Mouse (Mus musculus) ES-E14 (cell line): ENCODE results near the gene Nptxr. TPM values are rescaled to one million over a fixed set of nuclear protein-coding genes. Genes with fewer than 3 reads are reported as not detected.

Source experiments
- DNase-seq: peaks from one replicate; pipeline ENCODE4 v3.0.0-alpha.2; 2013; ENCODE audit warnings: low read depth, low spot score
- H3K27ac ChIP-seq: 2 replicates; pipeline ENCODE4 v1.5.1; 2012; ENCODE audit warnings: low read depth, mild to moderate bottlenecking, low read length, moderate library complexity, mixed read lengths; ENCODE audit not compliant: poor library complexity, insufficient read depth, severe bottlenecking
- H3K36me3 ChIP-seq: 2 replicates; pipeline ENCODE4 v1.6.1; 2012; ENCODE audit warnings: mild to moderate bottlenecking, low read length, moderate library complexity, mixed read lengths; ENCODE audit not compliant: control insufficient read depth, poor library complexity, insufficient read depth, severe bottlenecking
- H3K4me1 ChIP-seq, 2 experiments: fragments of 150-350 bp in 1 of 2; sonication (generic) in 1 of 2; 2 replicates each; pipeline ENCODE4 v1.6.1; 2012; ENCODE audit warnings: low read length in 2 of 2, mild to moderate bottlenecking in 1 of 2, mixed read lengths in 1 of 2; ENCODE audit not compliant: control insufficient read depth in 2 of 2, insufficient read depth in 2 of 2, poor library complexity in 1 of 2
- H3K4me3 ChIP-seq, 2 experiments: fragments of 150-350 bp in 1 of 2; sonication (generic) in 1 of 2; 2 replicates each; pipeline ENCODE4 v1.5.1; 2012; ENCODE audit warnings: low read length in 2 of 2, low read depth in 1 of 2, mild to moderate bottlenecking in 1 of 2, mixed read lengths in 1 of 2; ENCODE audit not compliant: insufficient read depth in 1 of 2, poor library complexity in 1 of 2, severe bottlenecking in 1 of 2
- H3K9ac ChIP-seq: 2 replicates; pipeline ENCODE4 v1.6.1; 2012; ENCODE audit warnings: low read depth, mild to moderate bottlenecking, low read length, mixed read lengths; ENCODE audit not compliant: poor library complexity, insufficient read depth, severe bottlenecking
- H3K9me3 ChIP-seq: fragments of 150-350 bp; sonication (generic); 2 replicates; pipeline ENCODE4 v1.6.1; 2012; ENCODE audit warnings: low read depth, mild to moderate bottlenecking, low read length; ENCODE audit not compliant: control insufficient read depth, insufficient read depth
- CHD2 ChIP-seq: IDR thresholded peaks from 2 replicates; pipeline ENCODE4 v1.6.1; 2014; ENCODE audit warnings: mild to moderate bottlenecking, low read depth, low read length, inconsistent platforms
- HCFC1 ChIP-seq: IDR thresholded peaks from 2 replicates; pipeline ENCODE4 v1.6.1; 2012; ENCODE audit warnings: low read length, inconsistent platforms, borderline replicate concordance; ENCODE audit not compliant: insufficient read depth
- MAFK ChIP-seq: IDR thresholded peaks from 2 replicates; pipeline ENCODE4 v1.6.1; 2014; ENCODE audit warnings: mild to moderate bottlenecking, low read depth, low read length, inconsistent platforms; ENCODE audit not compliant: insufficient read depth
- ZC3H11A ChIP-seq: IDR thresholded peaks from 2 replicates; pipeline ENCODE4 v1.6.1; 2012; ENCODE audit warnings: low read depth, mild to moderate bottlenecking, inconsistent platforms, low read length, borderline replicate concordance
- ZNF384 ChIP-seq: IDR thresholded peaks from 2 replicates; pipeline ENCODE4 v1.6.1; 2012; ENCODE audit warnings: low read depth, low read length, inconsistent platforms
- in situ Hi-C, 2 experiments: fragments of 600-800 bp; cut with MboI; formaldehyde crosslinking; loops; one replicate each; pipeline ENCODE4 v1.15.1; 2025; ENCODE audit warnings: low sequenced_read_pairs in 2 of 2, inconsistent platforms in 1 of 2; ENCODE audit not compliant: unreplicated experiment in 2 of 2
- total RNA-seq: library from RNA; depleted of rRNA; stranded (reverse); fragments of 300-350 nt; gene quantifications from 2 replicates; pipeline ENCODE4 v1.2.3, GENCODE M21; 2012; rRNA removed

Nptxr gene
- 7.9 and 10.3 TPM in 2 replicates for total RNA-seq

GRCm38 (mm10) chr15:79804352-79805071, at the start of gene Nptxr:
Gene Nptxr, minus strand, starts transcription at chr15:79804766.
- Histone ChIP-seq H3K4me3 (peak within 1 kb of the TSS; percentile 67 to 77), H3K9ac (peak within 1 kb of the TSS; percentile 58), H3K4me1 (peaks cover 0 to 5% of the 10 kb centered on the region in 2 experiments; a peak in 1 of 4 replicates), H3K9me3 (no peaks in the 10 kb centered on the region), H3K36me3 (no peaks in the 10 kb centered on the region), H3K27ac (no peak within 1 kb of the TSS)
- TF ChIP-seq ZNF384 (no peak), ZC3H11A (no peak), HCFC1 (no peak)
- DNase-seq, result no peak
- in situ Hi-C loops, result no loop called here

- Histone ChIP-seq H3K9ac (no peak overlapping the region), H3K9me3 (no peaks in the 10 kb centered on the region), H3K4me3 (no peak overlapping the region), H3K27ac (no peak overlapping the region), H3K4me1 (peaks cover 8 to 18% of the 10 kb centered on the region in 2 experiments; a peak in 3 of 4 replicates), H3K36me3 (peaks cover 10% of the 10 kb centered on the region)
- TF ChIP-seq CHD2 (no peak), HCFC1 (no peak), ZC3H11A (no peak), ZNF384 (no peak)
- in situ Hi-C loops, result no loop called here
- DNase-seq, result no peak
Observed at GRCm38 (mm10) chr15:79850143-79850542, 45.6 kb upstream of the Nptxr start.

GRCm38 (mm10) chr15:79847100-79847499, 42.5 kb upstream of the Nptxr start:
- Histone ChIP-seq H3K9ac (peak overlapping the region; percentile 83), H3K9me3 (no peaks in the 10 kb centered on the region), H3K4me3 (peak overlapping the region; percentile 71 to 78)

GRCm38 (mm10) chr15:79845986-79846385, 41.4 kb upstream of the Nptxr start:
- DNase-seq, result no peak
- H3K4me3 ChIP-seq, result peak overlapping the region; percentile 10 to 46; a peak in 3 of 4 replicates
- peak overlapping the region; percentile 61 for H3K9ac ChIP-seq
- no peaks in the 10 kb centered on the region for H3K9me3 ChIP-seq
- in situ Hi-C loops, result no loop called here
- H3K4me1 ChIP-seq, result peaks cover 4 to 9% of the 10 kb centered on the region in 2 experiments; a peak in 3 of 4 replicates
- H3K36me3 ChIP-seq, result peaks cover 16% of the 10 kb centered on the region
- H3K27ac ChIP-seq, result peak overlapping the region; percentile 65
- no peak for TF ChIP-seq ZC3H11A
- no peak for TF ChIP-seq CHD2
- no peak for TF ChIP-seq MAFK
- no peak for TF ChIP-seq HCFC1
- no peak for TF ChIP-seq ZNF384

More at GRCm38 (mm10) chr15:79847100-79847499, 42.5 kb upstream of the Nptxr start:
- DNase-seq, result peak; percentile 85
- peaks cover 4 to 12% of the 10 kb centered on the region in 2 experiments; a peak in 3 of 4 replicates for H3K4me1 ChIP-seq
- peak overlapping the region; percentile 99 for H3K27ac ChIP-seq
- peaks cover 18% of the 10 kb centered on the region for H3K36me3 ChIP-seq
- TF ChIP-seq CHD2 (no peak), MAFK (no peak), ZC3H11A (no peak), ZNF384 (no peak), HCFC1 (no peak)
- in situ Hi-C loops, result no loop called here

- in situ Hi-C loops, result no loop called here
- peaks cover 4 to 5% of the 10 kb centered on the region in 2 experiments; a peak in 2 of 4 replicates for H3K4me1 ChIP-seq
- TF ChIP-seq HCFC1 (no peak), ZNF384 (no peak), ZC3H11A (no peak), MAFK (no peak), CHD2 (peak; percentile 76; the same call in 1 of the 2 replicates)
- H3K4me3 ChIP-seq, result peak overlapping the region; percentile 31 to 55; a peak in 2 of 4 replicates
- H3K36me3 ChIP-seq, result peaks cover 9% of the 10 kb centered on the region
- H3K27ac ChIP-seq, result no peak overlapping the region
- H3K9me3 ChIP-seq, result no peaks in the 10 kb centered on the region
- H3K9ac ChIP-seq, result peak overlapping the region; percentile 52; the same call in 1 of the 2 replicates
- no peak for DNase-seq
Observed at GRCm38 (mm10) chr15:79842985-79843384, 38.4 kb upstream of the Nptxr start.
